9 mouse cellular contexts compared by ENCODE assay signal in genomic region chr1:62702743-62703142, GRCm38 (mm10). TPM values are rescaled to one million over a fixed set of nuclear protein-coding genes. Genes with fewer than 3 reads are reported as not detected.
A peak's percentile ranks its signal among the peaks of the same experiment; 100 is the strongest.
DNase-seq lines count a peak whose midpoint lies in the region; ATAC-seq and TF ChIP-seq lines count a peak whose summit lies in the region.
"Had no signal": no experiment of that assay in that cellular context is flagged by ENCODE, and none has a peak within 500 bp of the region (broad histone marks: within the 10 kb centered on the region; RNA-seq: fewer than 3 reads in every experiment).

No protein-coding gene starts in this region.

- intact Hi-C loops in gastrocnemius, adult 2 months (cut with DNase I): loop anchor here (5.0 to 10.0 kb wide), 4 partner anchors 1325 to 1558 kb away; no protein-coding TSS in a partner anchor
- intact Hi-C loops in gastrocnemius, postnatal 14 days (cut with DNase I; ENCODE audit: low total_unique reads): loop anchor here (10.0 kb wide), 1 partner anchor 778 kb away; no protein-coding TSS in a partner anchor

- H3K9ac ChIP-seq in forebrain, embryonic 12.5 days: peak overlapping the region; percentile 64
- H3K9ac ChIP-seq in limb, embryonic 13.5 days: peak overlapping the region; percentile 85
- peak overlapping the region; percentile 51 for H3K9ac ChIP-seq in stomach, embryonic 14.5 days (replicated peaks; ENCODE audit: low read depth, low read length)

- peak overlapping the region; percentile 90 for H3K27ac ChIP-seq in gastrocnemius, adult 2 months
- peak overlapping the region; percentile 76 for H3K27ac ChIP-seq in forebrain, embryonic 12.5 days
- peak overlapping the region; percentile 79; the same call in 1 of the 2 replicates for H3K27ac ChIP-seq in limb, embryonic 13.5 days
- peak overlapping the region; percentile 88; the same call in 1 of the 2 replicates for H3K27ac ChIP-seq in stomach, embryonic 14.5 days (ENCODE audit: low read length)

- H3K36me3 ChIP-seq in E14TG2a.4 (ENCODE audit: insufficient read depth, low read length): no peaks in the 10 kb centered on the region
- H3K36me3 ChIP-seq in forebrain, embryonic 12.5 days (replicated peaks): no peaks in the 10 kb centered on the region
- H3K36me3 ChIP-seq in limb, embryonic 13.5 days: no peaks in the 10 kb centered on the region
- H3K36me3 ChIP-seq in stomach, embryonic 14.5 days (ENCODE audit: control insufficient read depth, insufficient read depth, low read length): no peaks in the 10 kb centered on the region

- no peak for TF ChIP-seq CTCF in gastrocnemius, adult 2 months (IDR thresholded peaks at IDR 0.05)
- TF ChIP-seq CTCF in E14TG2a.4 (conservative IDR thresholded peaks at IDR 0.05; ENCODE audit: low read length): no peak

- peak overlapping the region; percentile 94 for H3K4me2 ChIP-seq in forebrain, embryonic 12.5 days
- peak overlapping the region; percentile 97 for H3K4me2 ChIP-seq in limb, embryonic 13.5 days (replicated peaks)
- H3K4me2 ChIP-seq in stomach, embryonic 14.5 days (replicated peaks; ENCODE audit: low read depth, low read length): peak overlapping the region; percentile 98

- no peak for ATAC-seq in forebrain, embryonic 12.5 days (ENCODE audit: low FRiP score)
- ATAC-seq in limb, embryonic 13.5 days (ENCODE audit: low FRiP score, low read depth): no peak
- ATAC-seq in stomach, embryonic 14.5 days (ENCODE audit: insufficient number of reproducible peaks, insufficient read depth, low FRiP score, low read depth): no peak
- no peak for ATAC-seq in megakaryocyte progenitor cell, adult 5-6 weeks (replicated peaks; ENCODE audit: poor library complexity)

- H3K27me3 ChIP-seq in E14TG2a.4 (ENCODE audit: insufficient read depth, low read length): peaks cover 65% of the 10 kb centered on the region
- H3K27me3 ChIP-seq in forebrain, embryonic 12.5 days: peaks cover 64% of the 10 kb centered on the region
- peaks cover 40% of the 10 kb centered on the region for H3K27me3 ChIP-seq in limb, embryonic 13.5 days
- H3K27me3 ChIP-seq in stomach, embryonic 14.5 days (ENCODE audit: control insufficient read depth, insufficient read depth, low read length): no peaks in the 10 kb centered on the region

- H3K9me3 ChIP-seq in E14TG2a.4 (ENCODE audit: low read length): no peaks in the 10 kb centered on the region
- no peaks in the 10 kb centered on the region for H3K9me3 ChIP-seq in forebrain, embryonic 12.5 days
- H3K9me3 ChIP-seq in limb, embryonic 13.5 days: no peaks in the 10 kb centered on the region
- no peaks in the 10 kb centered on the region for H3K9me3 ChIP-seq in stomach, embryonic 14.5 days (ENCODE audit: control insufficient read depth, low read depth, low read length)

- H3K4me1 ChIP-seq in E14TG2a.4 (replicated peaks; ENCODE audit: low read depth, low read length): peaks cover 47% of the 10 kb centered on the region
- H3K4me1 ChIP-seq in forebrain, embryonic 12.5 days: peaks cover 50% of the 10 kb centered on the region
- H3K4me1 ChIP-seq in limb, embryonic 13.5 days: peaks cover 38% of the 10 kb centered on the region
- no peaks in the 10 kb centered on the region; the same call in 1 of the 2 replicates for H3K4me1 ChIP-seq in stomach, embryonic 14.5 days (ENCODE audit: control insufficient read depth, insufficient read depth, low read length)

- DNase-seq in gastrocnemius, adult 2 months: no peak
- no peak for DNase-seq in gastrocnemius, adult 18-20 months (ENCODE audit: low spot score)
- DNase-seq in gastrocnemius, postnatal 14 days: no peak

- peak overlapping the region; percentile 75 for H3K4me3 ChIP-seq in gastrocnemius, adult 2 months
- peak overlapping the region; percentile 89 for H3K4me3 ChIP-seq in E14TG2a.4 (replicated peaks; ENCODE audit: low read length)
- H3K4me3 ChIP-seq in forebrain, embryonic 12.5 days (replicated peaks): peak overlapping the region; percentile 55
- peak overlapping the region; percentile 71 for H3K4me3 ChIP-seq in limb, embryonic 13.5 days
- H3K4me3 ChIP-seq in stomach, embryonic 14.5 days (ENCODE audit: low read depth, low read length): peak overlapping the region; percentile 58

- under 1% methylated on average over 25 of the region's 25 CpGs for WGBS in forebrain, embryonic 12.5 days
- WGBS in limb, embryonic 13.5 days: under 1% methylated on average over 25 of the region's 25 CpGs
- under 1% methylated on average over 25 of the region's 25 CpGs for WGBS in stomach, embryonic 14.5 days

RNA-seq across cellular contexts. Expression of gene Nrp2, which starts 0.3 kb away (rescaled TPM):
- total RNA-seq in gastrocnemius, adult 2 months (2021): 1 to 10 TPM; 2.9 to 6.8 TPM
- 1 to 10 TPM; 3.7 to 8.0 TPM for total RNA-seq in gastrocnemius, adult 18-20 months (2021)
- 31.1 and 33.1 TPM in 2 replicates for polyA plus RNA-seq in forebrain, embryonic 12.5 days (2016; fragmentation: Nextera tagmentation; extraction: Ambion mirVana)
- 39.6 and 40.4 TPM in 2 replicates for polyA plus RNA-seq in limb, embryonic 13.5 days (2015; fragmentation: Nextera tagmentation; extraction: Ambion mirVana)
- 39.9 and 45.6 TPM in 2 replicates for polyA plus RNA-seq in stomach, embryonic 14.5 days (2014; fragmentation: Nextera tagmentation; extraction: Ambion mirVana)
- 1.5 and 2.3 TPM in 2 replicates for total RNA-seq in megakaryocyte progenitor cell, adult 5-6 weeks (2015)
- 2.0 and 2.9 TPM in 2 replicates for total RNA-seq in megakaryocyte progenitor cell, adult 5-6 weeks (2017)
- 10 to 100 TPM; 13.3 to 14.2 TPM for total RNA-seq in gastrocnemius, postnatal 14 days (2021)
- total RNA-seq: MEL had no signal
